Mouse (Mus musculus) gonadal fat pad, adult 2 months (tissue): ENCODE data around the gene Gars. TPM values are rescaled to one million over a fixed set of nuclear protein-coding genes. Genes with fewer than 3 reads are reported as not detected.

ENCODE experiments used
- DNase-seq: peaks from one replicate; pipeline ENCODE4 v3.0.0-alpha.2; 2012; ENCODE audit warnings: low read depth
- polyA plus RNA-seq: library from polyadenylated mRNA; depleted of rRNA; stranded (reverse); fragments of >200 nt; gene quantifications from 2 replicates; pipeline ENCODE4 v1.2.3, GENCODE M21; 2012

The Gars gene
- polyA plus RNA-seq, 1 experiment: 38.8 TPM

GRCm38 (mm10) chr6:55038671-55039445 is 1.1 kb downstream of the Gars start:
- DNase-seq: no peak

DNA sequence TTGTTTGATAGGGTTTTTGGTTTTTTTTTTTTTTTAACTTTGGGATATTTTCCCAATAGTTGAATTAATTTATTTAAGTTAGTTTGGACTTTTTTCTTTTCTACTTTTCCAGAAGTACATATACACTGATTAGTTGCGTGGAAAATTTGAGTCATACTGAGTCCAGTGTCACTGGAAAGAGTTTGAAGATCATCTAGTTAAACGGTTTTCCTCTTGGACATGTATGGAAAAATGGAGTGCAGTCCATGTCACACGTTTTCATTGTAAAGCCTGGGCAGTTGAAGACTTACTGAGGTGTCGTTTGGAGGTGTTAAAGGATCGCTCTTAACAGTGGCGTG is 1.6 kb downstream of the Gars start:
- DNase-seq: no peak

DNA sequence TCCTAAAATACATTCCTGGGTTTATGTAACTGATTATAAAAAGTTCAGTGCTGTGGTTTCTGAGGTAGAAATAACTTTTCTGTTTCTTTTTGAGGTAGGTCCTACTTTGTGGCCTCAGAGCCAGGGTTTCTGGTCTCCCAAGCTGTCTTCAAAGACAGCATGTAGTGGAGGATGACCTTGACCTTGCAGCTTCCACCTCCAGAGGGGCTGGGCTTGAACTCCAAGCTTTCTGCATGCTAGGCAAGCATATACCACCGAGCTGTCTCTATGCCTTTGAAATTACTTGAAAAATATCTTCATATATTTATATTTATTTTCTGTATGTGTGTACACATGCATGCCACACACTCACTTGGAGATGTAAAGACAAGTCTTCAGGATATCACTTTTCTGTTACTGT is 2.2 kb downstream of the Gars start:
- no peak for DNase-seq

GRCm38 (mm10) chr6:55043206-55043605 is 5.4 kb downstream of the Gars start:
- DNase-seq: no peak

DNA sequence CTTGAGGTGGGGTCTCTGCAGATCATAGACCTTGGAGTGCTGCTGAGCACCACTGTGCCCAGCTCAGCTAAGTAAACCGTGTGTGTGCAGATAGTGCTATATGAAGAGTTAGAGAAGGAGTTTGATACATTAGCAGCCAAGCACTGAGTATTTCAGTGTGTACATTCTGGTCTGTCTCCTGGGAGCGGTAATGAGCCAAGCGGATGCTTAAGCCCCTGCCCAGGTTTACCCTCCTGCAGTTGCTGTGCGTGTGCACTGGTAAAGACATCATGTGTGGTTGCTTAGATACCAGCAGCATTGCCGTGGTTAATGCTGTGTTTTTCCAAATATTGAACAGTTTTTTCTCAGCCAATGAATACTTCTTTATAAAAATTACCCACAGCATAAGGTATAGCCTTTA is 6.7 kb downstream of the Gars start:
- no peak for DNase-seq

DNA sequence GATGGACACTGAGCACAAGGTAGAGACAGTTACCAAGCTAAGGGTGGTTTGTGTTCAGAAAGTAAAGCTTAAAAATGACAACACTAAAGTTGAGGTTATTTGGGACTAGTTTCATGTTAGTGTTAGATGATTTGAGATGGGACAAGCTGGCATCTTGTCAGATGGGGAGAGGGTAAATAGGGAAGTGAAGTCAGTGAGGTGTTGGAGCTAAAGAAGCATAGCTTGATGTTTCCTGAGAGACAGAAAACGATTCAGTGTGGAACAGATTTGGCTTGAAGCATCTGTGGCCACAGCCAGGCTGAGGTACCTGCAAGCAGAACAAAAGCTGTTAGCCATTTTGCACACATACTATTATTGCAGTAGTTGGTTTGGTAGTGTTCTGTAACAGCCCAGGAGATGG is 7.5 kb downstream of the Gars start:
- no peak for DNase-seq

DNA sequence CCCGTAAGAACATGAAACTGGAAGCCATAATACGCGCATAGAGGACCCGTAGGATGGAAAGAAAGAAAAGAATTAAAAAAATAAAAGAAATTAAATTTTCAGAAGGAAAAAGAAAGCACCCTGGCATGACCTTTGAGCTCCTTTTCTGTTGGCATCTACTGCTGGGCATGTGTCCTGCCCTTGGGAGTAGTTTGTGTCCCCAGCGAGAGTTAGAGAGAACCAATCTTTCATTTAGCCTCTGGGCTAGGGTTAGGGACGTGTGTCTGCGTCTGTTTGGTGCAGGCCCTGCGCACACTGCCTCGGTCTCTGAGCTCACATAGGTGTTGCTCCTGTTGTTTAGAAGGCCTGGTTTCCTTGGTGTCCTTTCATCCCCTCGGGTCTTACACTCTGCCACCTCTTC is 11.4 kb downstream of the Gars start:
- no peak for DNase-seq

DNA sequence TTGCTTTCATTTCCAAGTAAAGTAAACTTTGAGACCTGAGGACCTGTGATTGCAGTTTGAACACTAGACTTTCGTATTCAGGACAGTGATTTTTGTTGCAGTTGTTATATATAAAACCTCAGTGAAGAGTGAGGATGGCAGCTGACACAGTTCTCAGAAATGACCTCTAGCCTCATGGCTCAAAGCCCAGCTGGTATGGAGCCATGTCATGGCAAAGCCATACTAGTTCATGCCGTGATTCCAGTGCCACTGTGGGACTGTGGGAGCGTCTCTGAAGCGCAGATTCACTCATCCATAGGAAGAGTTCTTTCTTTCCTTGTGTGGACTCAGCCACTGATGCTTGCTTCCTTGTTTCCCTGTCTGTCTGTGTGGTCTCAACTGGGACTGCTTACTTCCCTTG is 16.7 kb downstream of the Gars start:
- no peak for DNase-seq

GRCm38 (mm10) chr6:55057427-55057826 is 19.6 kb downstream of the Gars start:
- no peak for DNase-seq

- no peak for DNase-seq
These were observed 22.5 kb downstream of the Gars start for GRCm38 (mm10) chr6:55060241-55060825.

DNA sequence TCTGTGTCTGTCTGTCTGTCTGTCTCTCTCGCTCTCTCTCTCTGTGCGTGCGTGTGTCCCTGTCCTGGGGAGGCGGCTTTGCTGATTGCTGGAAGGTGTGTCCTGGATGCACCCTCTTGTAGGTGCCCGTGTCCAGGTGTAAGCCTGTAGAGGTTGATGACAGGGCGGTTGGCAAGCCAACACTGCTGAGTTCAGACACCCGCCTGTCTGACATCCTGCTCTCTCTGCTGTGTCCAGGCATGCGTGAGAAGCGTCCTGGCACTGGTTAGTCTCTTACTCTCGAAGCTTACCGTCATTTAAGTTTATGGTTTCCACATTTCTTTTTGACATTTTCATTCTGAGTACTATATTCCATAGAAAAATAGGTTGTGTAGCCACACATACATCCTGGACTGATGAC is 23.5 kb downstream of the Gars start:
- DNase-seq: no peak

DNA sequence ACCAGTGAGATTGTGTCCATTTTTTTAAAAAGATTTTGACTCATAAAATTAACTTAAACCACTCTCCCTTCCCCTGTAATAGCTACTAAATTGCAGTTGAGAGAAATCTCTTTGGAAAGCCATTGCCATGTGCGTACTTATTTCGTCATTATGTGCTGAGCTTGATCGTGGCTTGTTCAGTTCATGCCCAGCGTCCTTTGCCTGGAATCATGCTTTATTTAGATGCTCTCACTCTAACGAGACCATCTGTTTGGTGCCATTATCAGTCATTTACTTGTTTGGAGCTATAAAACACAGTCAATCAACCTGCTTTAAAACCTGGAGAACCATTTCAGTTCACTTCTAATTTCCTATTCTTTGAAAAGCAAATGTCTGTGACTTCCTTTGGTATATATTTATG is 24.4 kb downstream of the Gars start:
- DNase-seq: no peak

DNA sequence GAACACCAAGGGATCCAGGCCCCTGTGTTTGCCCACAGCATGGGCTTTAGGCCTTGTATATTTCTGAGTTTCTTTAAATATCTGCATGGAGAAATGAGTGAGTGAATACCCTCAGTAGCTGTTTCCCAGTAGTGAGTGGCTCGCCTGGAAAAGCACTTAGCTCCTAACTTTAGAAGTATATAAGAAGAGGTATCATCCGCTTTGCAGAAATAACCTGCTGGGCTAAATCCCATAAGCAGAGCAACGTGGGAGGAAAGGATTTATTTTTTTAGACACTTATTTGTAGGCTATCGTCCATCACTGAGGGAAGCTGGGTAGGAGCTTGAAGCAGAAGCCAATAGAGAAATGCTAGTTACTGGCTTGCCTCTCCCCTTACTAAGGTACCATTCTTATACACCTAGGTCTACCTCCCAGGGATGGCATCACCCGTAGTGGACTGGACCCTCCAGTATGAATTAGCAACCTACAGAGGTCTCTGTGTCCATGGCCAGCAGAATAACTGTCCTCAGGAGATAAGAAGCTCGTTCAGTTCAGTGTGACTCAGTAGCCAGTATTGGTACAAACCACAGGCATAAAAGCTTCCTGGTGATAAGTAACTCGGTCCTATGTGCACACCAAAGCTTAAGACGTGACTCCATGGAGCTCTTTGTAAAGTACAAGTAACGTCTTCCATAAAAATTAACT is 26.1 kb downstream of the Gars start:
- DNase-seq: no peak

- no peak for DNase-seq
These were observed 26.6 kb downstream of the Gars start for GRCm38 (mm10) chr6:55064477-55064827.

DNA sequence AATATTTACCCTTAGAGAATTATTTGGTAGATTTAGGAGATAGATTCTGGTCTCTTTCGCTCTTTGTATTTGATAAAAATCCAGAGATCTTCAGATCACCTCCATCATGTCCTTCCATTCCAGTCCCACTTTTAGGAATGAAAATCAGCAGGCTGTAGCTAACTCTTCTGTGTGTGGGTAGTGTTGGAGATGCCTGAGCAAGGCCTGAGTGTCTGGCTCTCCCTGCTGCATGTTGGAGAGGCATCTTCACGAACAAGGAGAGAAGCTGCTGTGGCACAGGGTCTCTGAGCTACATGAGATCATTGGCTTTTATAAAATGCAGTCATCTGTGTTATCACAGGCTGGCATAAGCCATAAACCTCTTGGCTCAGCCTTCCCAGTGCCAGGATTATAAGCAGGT is 28.1 kb downstream of the Gars start:
- DNase-seq: no peak

GRCm38 (mm10) chr6:55076561-55077255 is 38.9 kb downstream of the Gars start:
- DNase-seq: no peak

DNA sequence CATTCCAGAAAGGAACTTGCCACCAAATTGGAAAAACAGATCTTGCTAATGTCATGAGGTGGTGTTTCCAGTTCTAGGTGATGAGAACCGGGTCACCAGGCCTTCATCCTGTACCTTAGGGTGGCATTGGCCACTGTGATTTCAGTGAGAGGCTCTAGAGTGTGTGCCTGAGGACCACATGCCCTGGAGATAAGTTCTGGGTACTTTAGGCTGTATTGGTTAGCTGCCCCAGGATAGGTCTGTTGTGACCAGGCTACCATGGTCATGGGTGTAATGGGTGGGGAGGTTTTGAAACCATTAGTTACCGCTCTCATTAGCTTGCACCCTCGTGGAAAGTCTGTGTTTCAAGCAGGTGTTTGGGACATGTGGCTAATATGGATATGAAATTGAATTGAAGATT is 43.6 kb downstream of the Gars start:
- no peak for DNase-seq

DNA sequence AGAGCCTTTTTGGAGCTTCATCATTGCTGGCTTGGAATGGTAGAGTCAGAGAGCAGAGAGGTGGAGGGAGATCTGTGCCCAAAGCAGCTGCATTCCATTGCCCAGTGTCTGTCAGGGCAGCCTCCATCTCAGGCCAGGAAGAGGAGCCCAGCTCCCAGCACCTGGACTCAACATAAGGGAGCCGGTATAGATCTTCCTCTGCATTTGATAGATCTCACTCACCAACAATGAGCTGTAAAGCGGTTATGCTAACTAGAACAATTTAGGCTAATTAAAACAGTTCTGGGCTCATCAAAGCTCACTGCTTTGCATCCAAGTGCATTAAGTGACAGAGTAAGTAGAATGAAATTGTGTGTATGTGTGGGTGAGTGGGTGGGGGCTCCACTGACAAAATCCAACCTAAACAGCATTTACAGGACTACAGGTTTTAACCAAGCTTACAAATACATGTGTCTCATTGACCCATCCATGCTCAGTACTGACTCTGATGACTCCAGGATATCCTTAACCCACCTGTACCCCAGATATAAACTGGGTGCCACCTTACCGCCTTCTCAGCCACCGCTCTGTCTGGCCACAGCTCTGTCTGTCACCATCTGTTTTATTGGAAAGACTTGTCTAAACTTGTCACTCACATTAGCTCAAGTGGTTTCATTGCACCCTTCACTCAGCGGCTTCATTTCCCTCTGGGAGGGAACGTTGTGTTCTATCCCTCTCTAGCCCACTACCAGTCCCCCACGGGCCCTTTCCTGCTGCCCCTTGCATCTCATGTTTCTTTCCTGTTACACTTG is 44.6 kb downstream of the Gars start:
- no peak for DNase-seq

DNA sequence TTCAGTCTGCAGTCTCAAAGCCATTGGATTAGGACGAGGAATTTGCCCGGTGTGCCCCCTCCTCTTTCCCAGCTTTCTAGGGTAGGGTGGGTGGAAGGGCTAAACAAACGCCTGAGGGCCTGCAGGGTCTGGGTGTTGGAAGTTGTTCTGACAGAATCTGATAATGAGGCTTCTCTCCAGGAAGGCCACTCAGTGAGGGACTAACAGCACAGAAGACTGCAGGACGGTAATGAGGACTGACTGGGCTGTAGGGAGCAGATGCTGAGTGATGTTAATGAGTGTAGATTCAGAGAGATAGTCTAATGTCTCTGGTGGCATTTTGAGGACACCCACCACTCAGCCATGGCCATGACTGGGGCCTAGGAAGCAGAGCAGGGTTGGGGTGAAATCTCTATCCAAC is 49.5 kb downstream of the Gars start:
- DNase-seq: no peak

DNA sequence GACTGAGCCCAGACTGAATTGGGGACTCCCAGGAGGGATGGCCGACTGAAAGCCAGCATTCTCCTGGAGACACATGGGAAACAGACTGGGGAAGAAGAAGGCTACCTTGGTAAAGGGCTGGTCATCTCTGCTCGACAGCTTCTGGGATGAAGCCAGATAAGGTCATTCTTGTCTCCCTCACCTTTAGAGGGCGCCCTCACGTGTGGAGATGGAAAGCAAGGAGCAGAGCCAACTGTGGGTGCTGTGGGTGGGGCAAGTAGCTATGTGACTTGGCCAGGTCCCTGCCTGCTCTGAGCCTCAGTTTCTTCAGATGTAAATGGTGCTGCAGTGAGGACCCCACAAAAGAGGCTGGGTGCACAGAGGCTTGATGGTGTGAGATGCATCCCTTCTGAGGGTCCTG is 52.8 kb downstream of the Gars start:
- DNase-seq: no peak

- DNase-seq: no peak
These were observed 53.6 kb downstream of the Gars start for GRCm38 (mm10) chr6:55091396-55091795.
